Mouse (Mus musculus) brown adipose tissue, adult 24 weeks (tissue): ENCODE data around the gene Zg16. TPM values are rescaled to one million over a fixed set of nuclear protein-coding genes. Genes with fewer than 3 reads are reported as not detected.

Source experiments
- H3K27ac ChIP-seq: fragments of 200-500 bp; replicated peaks from 2 replicates; pipeline ENCODE4 v1.5.1; 2012; ENCODE audit warnings: low read depth, mild to moderate bottlenecking, low read length
- H3K4me1 ChIP-seq: fragments of 200-500 bp; 2 replicates; pipeline ENCODE4 v1.6.1; 2012; ENCODE audit warnings: low read length, mixed read lengths; ENCODE audit not compliant: control insufficient read depth, insufficient read depth, insufficient read length
- H3K4me3 ChIP-seq: fragments of 200-500 bp; 2 replicates; pipeline ENCODE4 v1.5.1; 2012; ENCODE audit warnings: low read depth, mild to moderate bottlenecking, low read length, moderate library complexity; ENCODE audit not compliant: insufficient read depth
- polyA plus RNA-seq: library from polyadenylated mRNA; stranded (reverse); fragments of >200 nt; gene quantifications from 2 replicates; pipeline ENCODE4 v1.2.4, GENCODE M21; 2012; ENCODE audit not compliant: missing spikeins, insufficient read depth, insufficient read length

The Zg16 gene
- polyA plus RNA-seq, 1 experiment = not detected

- H3K27ac ChIP-seq = no peak overlapping the region
- no peak overlapping the region for H3K4me3 ChIP-seq
- no peaks in the 10 kb centered on the region for H3K4me1 ChIP-seq
Observed at GRCm38 (mm10) chr7:127112251-127112841, 25.2 kb upstream of the Zg16 start.

DNA sequence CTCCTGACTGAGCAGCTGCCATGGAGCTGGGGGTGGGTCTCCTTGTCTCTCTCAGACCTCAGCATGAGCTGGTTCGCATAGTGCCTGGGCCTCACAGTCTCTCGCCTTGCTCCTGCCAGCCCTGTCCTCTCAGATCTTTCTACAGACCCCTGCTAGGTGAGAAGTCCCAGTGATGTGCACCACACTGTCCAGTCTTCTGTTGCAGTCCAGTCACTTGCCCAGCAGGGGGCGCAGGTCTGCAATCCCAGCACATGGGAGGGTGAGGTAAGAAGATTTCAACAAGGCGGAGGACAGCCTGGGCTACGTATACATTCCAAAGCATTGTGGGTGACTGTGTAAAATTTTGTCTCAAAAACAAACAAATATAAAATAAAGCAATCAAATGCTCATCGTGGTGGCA is 24.3 kb upstream of the Zg16 start:
- no peaks in the 10 kb centered on the region for H3K4me1 ChIP-seq
- no peak overlapping the region for H3K4me3 ChIP-seq

GRCm38 (mm10) chr7:127110239-127111007 is 23.3 kb upstream of the Zg16 start:
- Histone ChIP-seq H3K27ac (no peak overlapping the region), H3K4me1 (no peaks in the 10 kb centered on the region), H3K4me3 (no peak overlapping the region)

More for the DNA sequence above, 24.3 kb upstream of the Zg16 start:
- no peak overlapping the region for H3K27ac ChIP-seq

- Histone ChIP-seq H3K27ac (no peak overlapping the region), H3K4me1 (no peaks in the 10 kb centered on the region), H3K4me3 (no peak overlapping the region)
Observed at GRCm38 (mm10) chr7:127105551-127105950, 18.4 kb upstream of the Zg16 start.

GRCm38 (mm10) chr7:127104560-127105332 is 17.6 kb upstream of the Zg16 start:
- Histone ChIP-seq H3K27ac (no peak overlapping the region), H3K4me3 (peak overlapping the region; percentile 44), H3K4me1 (no peaks in the 10 kb centered on the region)

GRCm38 (mm10) chr7:127103960-127104359 is 16.8 kb upstream of the Zg16 start:
- Histone ChIP-seq H3K4me3 (no peak overlapping the region), H3K27ac (no peak overlapping the region), H3K4me1 (no peaks in the 10 kb centered on the region)

DNA sequence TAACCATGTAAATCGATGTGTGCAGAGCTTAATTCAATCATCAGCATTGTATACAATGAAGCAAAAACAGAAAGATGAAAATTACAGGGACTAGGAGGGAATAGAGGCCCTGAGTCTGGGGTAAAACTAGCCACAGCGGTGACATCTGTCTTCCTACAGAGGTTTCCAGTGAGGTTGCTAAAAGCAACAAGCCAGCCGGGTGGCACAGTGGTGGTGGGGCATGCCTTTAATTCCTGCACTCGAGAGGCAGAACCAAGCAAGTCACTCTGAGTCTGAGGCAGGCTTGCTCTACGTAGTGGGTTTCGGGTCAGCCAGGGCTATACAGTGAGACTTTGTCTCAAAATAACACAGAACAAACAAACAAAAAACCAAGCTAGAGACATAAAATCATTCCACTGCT is 15.0 kb upstream of the Zg16 start:
- no peaks in the 10 kb centered on the region for H3K4me1 ChIP-seq
- H3K27ac ChIP-seq = no peak overlapping the region
- H3K4me3 ChIP-seq = no peak overlapping the region

- Histone ChIP-seq H3K4me1 (no peaks in the 10 kb centered on the region), H3K27ac (no peak overlapping the region), H3K4me3 (no peak overlapping the region)
Observed at GRCm38 (mm10) chr7:127101451-127102016, 14.4 kb upstream of the Zg16 start.

DNA sequence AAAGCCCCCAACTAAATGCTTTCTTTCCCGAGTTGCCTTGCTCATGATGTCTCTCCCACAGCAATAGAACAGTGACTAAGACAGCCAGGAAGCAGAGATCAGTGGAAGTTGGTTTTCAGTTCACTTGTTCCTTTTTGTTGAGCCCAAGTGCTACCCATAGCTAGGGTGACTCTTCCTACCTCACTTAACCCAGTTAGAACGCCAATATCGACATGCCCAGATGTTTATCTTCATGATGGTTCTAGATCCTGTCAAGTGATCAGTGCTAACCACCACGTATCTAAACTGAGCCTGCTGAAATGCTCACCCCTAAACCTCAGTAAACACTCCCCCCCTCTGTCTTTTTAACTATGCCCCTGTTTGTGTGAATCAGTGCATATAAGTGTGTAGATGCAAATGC is 12.4 kb upstream of the Zg16 start:
- Histone ChIP-seq H3K27ac (no peak overlapping the region), H3K4me3 (no peak overlapping the region), H3K4me1 (no peaks in the 10 kb centered on the region)

DNA sequence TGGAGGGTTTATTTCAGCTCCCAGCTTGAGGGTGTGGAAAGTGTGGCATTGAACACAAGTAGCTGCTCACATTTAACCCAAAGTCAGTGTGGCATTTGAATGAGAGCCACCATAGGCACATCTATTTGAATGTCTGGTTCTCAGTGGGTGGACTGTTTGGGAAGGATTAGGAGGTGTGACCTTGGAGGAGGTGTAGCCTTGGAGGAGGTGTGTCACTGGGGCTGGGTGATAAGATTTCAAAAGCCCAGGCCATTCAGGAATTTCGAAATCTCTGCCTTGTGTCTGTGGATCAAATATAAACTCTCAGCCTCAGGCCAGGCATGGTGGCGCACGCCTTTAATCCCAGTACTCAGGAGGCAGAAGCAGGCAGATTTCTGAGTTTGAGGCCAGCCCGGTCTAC is 11.8 kb upstream of the Zg16 start:
- Histone ChIP-seq H3K4me3 (no peak overlapping the region), H3K27ac (no peak overlapping the region), H3K4me1 (no peaks in the 10 kb centered on the region)

DNA sequence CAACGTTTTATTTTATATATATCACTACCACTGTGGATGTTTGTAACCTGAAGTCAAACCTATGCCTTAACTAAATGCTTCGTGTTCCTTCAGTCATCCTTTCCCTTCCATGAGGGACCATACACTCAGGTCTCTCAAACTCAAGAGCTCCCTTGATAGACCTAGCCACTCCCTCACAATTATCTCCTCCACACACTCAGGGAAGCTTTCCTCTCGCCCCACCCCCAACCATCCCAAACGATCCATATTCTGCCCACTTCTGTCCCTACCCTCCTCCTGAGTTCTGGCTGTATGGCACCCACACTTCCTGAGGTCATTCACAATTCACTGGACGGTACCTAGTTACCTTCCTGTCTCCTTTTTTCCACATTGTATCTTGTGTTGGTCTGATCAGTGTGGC is 11.4 kb upstream of the Zg16 start:
- H3K4me1 ChIP-seq = no peaks in the 10 kb centered on the region
- H3K4me3 ChIP-seq = no peak overlapping the region
- H3K27ac ChIP-seq = no peak overlapping the region

DNA sequence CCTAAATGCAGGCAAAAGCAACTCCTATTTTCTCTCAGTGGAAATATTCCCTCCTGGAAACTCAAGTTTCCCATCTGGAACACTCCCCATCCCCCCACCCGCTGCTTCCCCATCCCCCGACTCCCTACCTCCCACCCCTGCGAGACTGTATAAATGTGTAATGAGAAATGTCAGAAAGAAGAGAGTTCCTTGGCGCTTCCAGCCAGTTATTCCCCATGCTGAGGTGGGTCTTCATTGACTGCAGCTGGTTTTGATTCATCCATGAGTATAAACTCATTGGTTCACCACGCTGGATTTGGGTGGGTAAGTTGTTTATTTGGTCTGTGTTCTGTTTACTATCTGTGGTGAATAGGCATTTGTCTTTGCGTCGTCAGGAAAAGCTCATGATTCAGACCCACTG is 9.3 kb upstream of the Zg16 start:
- H3K27ac ChIP-seq = no peak overlapping the region
- no peak overlapping the region for H3K4me3 ChIP-seq
- H3K4me1 ChIP-seq = no peaks in the 10 kb centered on the region

DNA sequence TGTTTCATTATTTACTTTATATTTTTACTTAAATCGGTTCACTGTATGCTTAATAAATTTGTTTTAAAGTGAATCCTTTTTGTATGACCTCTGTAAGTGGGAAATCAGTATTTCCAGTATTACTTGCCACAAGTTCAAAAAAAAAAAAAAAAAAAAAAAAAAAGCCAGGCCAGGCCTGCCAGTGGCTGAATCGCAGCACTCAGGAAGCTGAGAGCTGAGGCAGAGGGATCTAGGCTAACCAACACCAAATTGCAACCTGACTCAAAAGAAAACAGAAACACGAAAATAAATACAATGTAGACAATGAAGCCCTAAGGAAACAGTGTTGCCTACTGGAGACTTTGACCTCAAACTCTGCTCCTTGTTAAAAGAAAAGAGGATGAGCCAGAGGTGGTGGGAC is 6.8 kb upstream of the Zg16 start:
- Histone ChIP-seq H3K4me1 (peaks cover 2% of the 10 kb centered on the region; the same call in 1 of the 2 replicates), H3K4me3 (no peak overlapping the region), H3K27ac (no peak overlapping the region)

DNA sequence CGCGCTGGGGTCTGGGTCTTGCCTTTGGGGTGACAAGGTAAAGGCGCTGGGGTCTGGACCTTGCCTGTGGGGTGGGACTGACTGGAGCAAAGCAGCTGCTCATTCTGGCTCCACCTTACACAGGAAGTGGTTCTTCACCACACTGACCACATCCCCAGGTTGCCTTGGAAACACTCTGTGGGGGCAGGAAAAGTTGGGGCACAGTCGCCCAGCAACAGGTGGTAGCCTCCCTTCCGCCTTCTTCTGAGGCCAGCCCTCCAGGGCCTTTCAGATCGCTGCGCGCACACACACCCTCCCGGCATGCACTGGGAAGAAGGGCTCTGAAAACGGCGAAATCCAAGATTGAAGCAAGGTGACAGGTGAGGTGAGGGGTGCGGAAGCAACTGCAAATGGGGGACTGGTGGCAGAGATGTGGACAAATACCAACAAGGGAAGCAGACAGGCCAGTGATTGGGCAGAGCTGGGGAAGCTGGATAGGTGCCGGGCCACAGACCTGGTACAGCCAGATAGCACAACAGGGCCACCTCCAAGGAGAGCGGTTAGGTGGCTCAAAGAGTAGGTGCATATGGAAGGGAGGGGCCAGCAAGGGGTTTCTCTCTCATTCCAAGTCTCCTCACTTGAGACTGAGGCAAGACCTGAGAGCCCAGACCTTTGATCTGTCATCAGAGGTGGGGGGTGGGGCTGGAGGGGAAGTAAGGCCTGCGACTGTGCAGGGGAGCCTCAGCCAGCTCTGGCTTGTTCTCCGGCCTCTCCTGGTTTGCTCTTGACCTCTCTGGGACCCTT is 4.2 kb upstream of the Zg16 start, which contains the start of gene AI467606:
AI467606 (plus strand) TSS at position 246 of the 783 bp plus-strand sequence.
- Histone ChIP-seq H3K27ac (peak within 1 kb of the TSS; percentile 61; the same call in 1 of the 2 replicates), H3K4me1 (peaks cover 3% of the 10 kb centered on the region; the same call in 1 of the 2 replicates), H3K4me3 (peak within 1 kb of the TSS; percentile 50)
